Mouse (Mus musculus): ENCODE data around the gene Gpr107.

- TF ChIP-seq POLR2A (IDR thresholded peaks at IDR 0.05; ENCODE audit: low read depth, low read length): no peak
- TF ChIP-seq CTCF (IDR thresholded peaks at IDR 0.05; ENCODE audit: borderline replicate concordance, insufficient read depth, low read length): no peak
These were observed 19.9 kb downstream of the Gpr107 start for GRCm38 (mm10) chr2:31172001-31172400.
